15 mouse cellular contexts compared by ENCODE assay signal in genomic region chr8:125526999-125527398, GRCm38 (mm10). TPM values are rescaled to one million over a fixed set of nuclear protein-coding genes. Genes with fewer than 3 reads are reported as not detected.
DNase-seq lines count a peak whose midpoint lies in the region; ATAC-seq lines count a peak whose summit lies in the region.
"Had no signal": no experiment of that assay in that cellular context is flagged by ENCODE, and none has a peak within 500 bp of the region (broad histone marks: within the 10 kb centered on the region; RNA-seq: fewer than 3 reads in every experiment).

No protein-coding gene starts in this region.

- no peaks in the 10 kb centered on the region for H3K9me3 ChIP-seq in heart, embryonic 10.5 days
- no peaks in the 10 kb centered on the region for H3K9me3 ChIP-seq in forebrain, embryonic 13.5 days (replicated peaks)
- H3K9me3 ChIP-seq in limb, embryonic 13.5 days, result no peaks in the 10 kb centered on the region

- H3K36me3 ChIP-seq in heart, embryonic 10.5 days, result no peaks in the 10 kb centered on the region; the same call in 1 of the 2 replicates
- no peaks in the 10 kb centered on the region for H3K36me3 ChIP-seq in forebrain, embryonic 13.5 days (ENCODE audit: poor library complexity, severe bottlenecking)
- H3K36me3 ChIP-seq in limb, embryonic 13.5 days, result no peaks in the 10 kb centered on the region

- no peak for DNase-seq in heart, embryonic 10.5 days (ENCODE audit: low spot score)
- DNase-seq in heart, postnatal 14 days, result no peak
- DNase-seq in embryo, embryonic 10 days (ENCODE audit: low spot score), result peak; percentile 62
- no peak for DNase-seq in adrenal gland, postnatal 25 days
- no peak for DNase-seq in thymus, postnatal 36 days
- no peak for DNase-seq in adrenal gland, adult 2 months
- DNase-seq: cerebellum, postnatal 36 days; heart, adult 18-20 months; lung, postnatal 14 days; right cerebral cortex, postnatal 14 days; thymus, postnatal 4 days had no signal

- ATAC-seq in forebrain, embryonic 13.5 days, result no peak; the same call in 1 of the 2 replicates
- no peak for ATAC-seq in limb, embryonic 13.5 days (ENCODE audit: low FRiP score, low read depth)
- ATAC-seq: intestine, postnatal 0 days had no signal

- WGBS in heart, embryonic 10.5 days, result 11% methylated on average over 7 of the region's 7 CpGs
- WGBS in forebrain, embryonic 13.5 days, result 9% methylated on average over 7 of the region's 7 CpGs
- WGBS in limb, embryonic 13.5 days, result 3% methylated on average over 7 of the region's 7 CpGs

- H3K9ac ChIP-seq in forebrain, embryonic 13.5 days, result no peak overlapping the region
- no peak overlapping the region for H3K9ac ChIP-seq in limb, embryonic 13.5 days

- H3K27ac ChIP-seq in heart, embryonic 10.5 days, result peak overlapping the region; percentile 76; the same call in 1 of the 2 replicates
- peak overlapping the region; percentile 31; the same call in 1 of the 2 replicates for H3K27ac ChIP-seq in forebrain, embryonic 13.5 days
- H3K27ac ChIP-seq in limb, embryonic 13.5 days, result peak overlapping the region; percentile 33; the same call in 1 of the 2 replicates

- intact Hi-C loops in heart, postnatal 14 days (cut with DNase I), result no loop called here

- H3K4me3 ChIP-seq in heart, embryonic 10.5 days, result no peak overlapping the region
- H3K4me3 ChIP-seq in forebrain, embryonic 13.5 days, result no peak overlapping the region
- H3K4me3 ChIP-seq in limb, embryonic 13.5 days, result no peak overlapping the region

- H3K4me2 ChIP-seq in forebrain, embryonic 13.5 days, result peak overlapping the region; percentile 10; the same call in 1 of the 2 replicates
- peak overlapping the region; percentile 38 for H3K4me2 ChIP-seq in limb, embryonic 13.5 days (replicated peaks)
- H3K4me2 ChIP-seq: liver, embryonic 11.5 days had no signal

- H3K27me3 ChIP-seq in heart, embryonic 10.5 days (ENCODE audit: insufficient read depth, poor library complexity, severe bottlenecking), result no peaks in the 10 kb centered on the region
- no peaks in the 10 kb centered on the region for H3K27me3 ChIP-seq in forebrain, embryonic 13.5 days
- no peaks in the 10 kb centered on the region; the same call in 1 of the 2 replicates for H3K27me3 ChIP-seq in limb, embryonic 13.5 days

- peaks cover 98% of the 10 kb centered on the region for H3K4me1 ChIP-seq in heart, embryonic 10.5 days
- peaks cover 91% of the 10 kb centered on the region for H3K4me1 ChIP-seq in forebrain, embryonic 13.5 days
- H3K4me1 ChIP-seq in limb, embryonic 13.5 days, result peaks cover 79% of the 10 kb centered on the region

RNA-seq across cellular contexts. Expression of gene Sipa1l2, which starts 42.6 kb away (rescaled TPM):
- 24.9 and 32.6 TPM in 2 replicates for polyA plus RNA-seq in heart, embryonic 10.5 days (2016; fragmentation: Nextera tagmentation; extraction: Ambion mirVana)
- total RNA-seq in heart, postnatal 14 days (2021), result 10 to 100 TPM; 46.6 to 48.3 TPM
- polyA plus RNA-seq in forebrain, embryonic 13.5 days (2015; fragmentation: Nextera tagmentation; extraction: Ambion mirVana), result 26.7 and 27.2 TPM in 2 replicates
- polyA plus RNA-seq in limb, embryonic 13.5 days (2015; fragmentation: Nextera tagmentation; extraction: Ambion mirVana), result 12.9 and 17.2 TPM in 2 replicates
- total RNA-seq in adrenal gland, postnatal 25 days (2021), result 54.5 and 79.1 TPM in 2 replicates
- 10 to 100 TPM; 43.5 to 55.8 TPM for total RNA-seq in adrenal gland, adult 2 months (2021)
- polyA plus RNA-seq in adrenal gland, adult 2 months (2012; rRNA removed), result 36.0 and 51.6 TPM in 2 replicates
